Mouse (Mus musculus) frontal cortex, postnatal 14 days (tissue): Measurements from ENCODE around the gene Fank1.
"Not testable (repeated sequence)": the region's sequence is repeated elsewhere in the genome, so short reads cannot be mapped to it uniquely, and the experiment has no call there.

Experiments
- DNase-seq, 2 experiments: peaks; one replicate each; pipeline ENCODE4 v3.0.0; 2022; ENCODE audit warnings: low spot score in 2 of 2

Gene Fank1

DNA sequence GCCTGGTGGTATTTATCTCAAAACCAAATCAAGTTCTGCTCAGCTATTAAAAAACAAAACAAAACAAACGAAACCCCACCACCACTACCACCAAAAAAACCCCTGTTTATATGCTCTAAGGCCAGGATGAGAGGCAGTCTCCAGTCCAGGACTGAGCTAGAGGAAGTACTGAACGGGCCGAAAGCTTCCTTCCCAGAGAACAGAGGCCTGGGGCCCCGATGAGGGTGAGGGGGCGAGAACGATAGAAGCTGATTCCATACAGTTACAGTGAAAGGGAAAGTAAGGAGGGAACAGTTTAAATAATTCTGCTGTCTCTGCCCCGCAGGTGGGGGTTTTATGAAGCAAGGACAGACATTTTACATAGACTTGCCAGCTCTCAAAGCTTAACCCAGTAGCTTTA lies 52.9 kb downstream of the Fank1 start:
- DNase-seq = no peak

DNA sequence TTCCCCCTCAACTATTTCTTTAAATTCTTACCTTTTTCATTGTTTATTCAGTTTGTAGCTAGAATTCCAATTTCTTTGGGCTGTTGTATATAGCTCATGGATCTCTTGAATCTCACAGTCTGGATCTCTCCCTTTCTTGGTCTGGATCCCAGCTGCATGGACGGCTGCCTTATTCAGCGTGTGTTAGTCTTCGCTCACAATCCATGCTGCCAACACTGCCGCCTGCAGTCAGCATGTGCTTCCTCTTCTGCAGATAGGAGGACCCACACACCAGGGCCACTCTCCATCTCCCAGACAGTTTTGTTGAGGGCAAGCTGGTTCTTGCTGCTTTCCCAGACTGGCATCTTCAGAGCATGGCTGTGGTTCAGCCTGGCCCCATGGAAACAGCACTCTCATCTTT lies 62.9 kb downstream of the Fank1 start:
- DNase-seq = peak; percentile 11 to 16

DNA sequence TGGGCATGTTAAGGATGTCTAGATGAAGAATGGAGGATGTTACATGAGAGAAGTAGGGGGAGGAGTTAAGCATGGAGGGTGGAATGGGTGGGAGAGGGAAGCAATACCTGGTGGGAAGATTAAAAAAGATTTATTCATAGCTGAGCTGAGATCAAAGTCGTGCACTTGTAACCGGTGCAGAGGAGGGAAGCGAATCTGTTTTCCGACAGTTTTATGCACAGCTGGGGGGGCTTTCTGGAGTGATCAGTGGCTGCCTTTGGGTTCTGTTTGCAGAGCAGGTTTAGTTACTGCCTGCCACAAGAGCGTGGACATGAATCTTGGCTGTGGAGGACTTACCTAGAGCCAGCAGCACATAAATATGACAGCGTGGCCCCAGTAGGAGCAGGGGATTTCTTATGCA lies 65.4 kb downstream of the Fank1 start:
- no peak for DNase-seq

DNA sequence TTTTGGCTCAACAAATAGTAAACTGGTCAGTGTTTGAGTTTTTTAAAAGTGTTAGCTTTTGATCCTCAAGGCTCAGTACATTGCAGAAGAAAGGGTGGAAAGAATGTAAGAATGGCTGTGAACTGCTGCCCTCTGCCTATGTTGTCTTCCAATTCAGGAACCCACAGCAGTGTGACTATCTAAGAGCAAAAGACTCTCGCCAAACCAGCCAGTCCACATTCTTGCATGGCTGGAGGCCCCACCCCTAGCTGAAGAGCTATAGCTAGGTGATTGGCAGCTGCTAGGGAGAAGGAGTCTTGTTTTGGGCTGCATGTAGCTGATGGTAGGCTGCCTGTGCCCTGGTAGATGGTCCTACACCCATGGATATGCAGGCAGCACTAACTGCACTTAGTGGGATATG lies 70.5 kb downstream of the Fank1 start:
- DNase-seq = no peak

DNA sequence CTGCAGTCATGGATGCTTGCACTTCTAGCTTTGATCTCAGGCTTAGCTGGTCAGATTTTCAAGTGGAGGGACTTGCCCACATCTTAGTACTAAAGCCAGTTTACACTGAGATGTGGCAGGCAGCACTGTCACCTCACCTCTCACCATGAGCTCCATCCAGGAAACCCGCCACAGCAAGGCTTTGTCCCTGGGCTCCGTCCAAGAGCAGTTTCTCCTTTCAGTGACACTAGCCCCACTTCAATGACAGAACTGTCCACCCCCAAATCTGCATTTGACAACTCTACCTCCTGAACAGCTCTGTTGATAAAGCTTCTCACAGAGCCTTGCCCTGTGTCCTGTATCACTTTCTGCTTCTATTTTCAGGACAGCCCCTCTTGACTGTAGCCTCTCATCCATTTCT lies 71.5 kb downstream of the Fank1 start:
- no peak for DNase-seq

DNA sequence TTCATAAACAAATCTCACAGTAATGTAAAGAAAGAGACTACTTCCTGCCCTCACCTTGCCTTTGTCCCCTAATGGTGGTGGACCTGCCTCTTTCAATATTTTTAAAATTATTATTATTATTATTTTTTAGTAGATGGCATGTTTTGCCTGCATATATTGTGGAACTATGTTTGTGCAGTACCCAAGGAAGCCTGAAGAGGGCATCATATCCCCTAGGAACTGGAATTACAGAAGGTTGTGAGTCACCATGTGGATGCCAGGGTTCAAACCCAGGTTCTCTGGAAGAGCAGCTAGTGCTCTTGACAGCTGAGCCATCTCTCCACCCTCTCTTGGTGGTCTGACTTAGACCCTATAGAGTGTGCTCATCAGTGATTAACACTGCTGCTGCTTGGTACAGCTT lies 74.1 kb downstream of the Fank1 start:
- DNase-seq = no peak

DNA sequence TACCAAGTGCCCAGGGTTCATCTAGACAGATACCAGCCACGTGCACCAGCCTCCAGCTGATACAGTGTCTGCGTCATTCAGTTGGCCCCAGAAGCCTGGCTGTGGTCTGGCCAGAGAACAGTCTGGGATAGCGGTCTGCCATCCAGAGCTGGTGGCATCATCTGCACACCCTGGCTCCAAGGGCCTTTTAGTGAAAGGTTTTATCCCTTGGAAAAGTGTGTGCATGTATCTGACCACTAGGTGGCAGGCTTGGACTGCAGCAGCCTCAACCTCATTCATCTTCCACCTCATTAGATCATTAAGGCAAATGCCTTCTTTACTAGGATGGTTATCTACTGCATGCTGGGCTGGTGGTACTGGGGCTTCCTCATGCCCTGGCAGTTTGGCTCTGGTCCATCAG lies 79.6 kb downstream of the Fank1 start:
- DNase-seq = peak; percentile 66 to 81

DNA sequence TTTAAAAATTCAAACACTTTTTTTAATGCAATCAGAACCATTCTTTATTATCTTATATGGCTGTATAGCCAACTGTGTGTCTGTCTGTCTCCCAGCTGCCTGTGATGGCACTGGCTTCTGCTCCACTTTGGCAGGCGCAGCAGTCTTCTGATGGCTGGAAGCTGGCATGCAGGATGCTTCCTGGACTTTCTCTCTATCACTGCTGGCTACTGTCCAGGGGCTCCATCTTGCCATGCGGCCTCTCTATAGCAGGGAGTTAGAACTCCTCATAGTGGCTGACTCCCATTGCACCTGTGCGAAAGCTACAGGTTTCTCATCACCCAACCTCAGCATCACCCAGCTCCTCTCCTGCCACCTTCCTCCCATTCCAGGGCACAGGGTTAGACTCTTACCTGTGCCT lies 81.8 kb downstream of the Fank1 start:
- no peak for DNase-seq

DNA sequence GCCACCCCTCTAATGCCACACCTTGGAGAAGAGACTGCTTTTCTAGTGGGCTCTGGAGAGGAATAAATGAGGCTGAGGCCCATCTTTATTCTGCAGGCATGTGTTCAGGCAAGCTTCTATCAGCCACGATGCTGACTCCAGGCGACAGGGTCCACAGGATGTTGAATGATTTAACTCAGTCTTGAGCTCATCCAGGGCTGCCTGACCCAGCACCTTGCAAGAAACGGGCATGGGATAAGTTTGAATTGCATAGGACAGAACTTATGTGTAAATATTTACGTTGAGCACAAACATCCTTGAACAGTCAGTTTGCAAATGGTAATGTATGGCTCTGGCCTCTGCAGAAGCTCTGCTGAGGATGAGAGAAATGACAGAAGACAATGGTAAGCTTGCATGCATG lies 82.9 kb downstream of the Fank1 start:
- DNase-seq = no peak

DNA sequence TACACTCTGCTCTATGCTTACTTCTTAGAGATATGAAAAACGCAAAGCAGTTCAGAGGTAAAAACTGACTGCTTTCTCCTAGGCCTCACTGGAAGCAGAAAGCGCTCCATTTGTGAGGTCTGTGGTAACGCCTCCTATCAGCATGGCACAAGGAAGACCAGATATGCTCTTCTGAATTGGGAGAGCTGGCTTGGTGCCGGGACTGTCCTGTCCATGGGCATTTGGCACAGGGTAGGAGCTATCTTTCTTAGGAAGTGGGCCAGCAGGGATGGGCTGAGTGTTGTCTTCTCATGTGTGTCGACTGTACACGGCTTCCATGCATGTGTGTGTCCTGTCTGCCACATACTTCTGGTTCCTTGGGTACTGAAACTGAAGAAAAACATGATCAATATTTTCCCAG lies 85.6 kb downstream of the Fank1 start:
- no peak for DNase-seq

DNA sequence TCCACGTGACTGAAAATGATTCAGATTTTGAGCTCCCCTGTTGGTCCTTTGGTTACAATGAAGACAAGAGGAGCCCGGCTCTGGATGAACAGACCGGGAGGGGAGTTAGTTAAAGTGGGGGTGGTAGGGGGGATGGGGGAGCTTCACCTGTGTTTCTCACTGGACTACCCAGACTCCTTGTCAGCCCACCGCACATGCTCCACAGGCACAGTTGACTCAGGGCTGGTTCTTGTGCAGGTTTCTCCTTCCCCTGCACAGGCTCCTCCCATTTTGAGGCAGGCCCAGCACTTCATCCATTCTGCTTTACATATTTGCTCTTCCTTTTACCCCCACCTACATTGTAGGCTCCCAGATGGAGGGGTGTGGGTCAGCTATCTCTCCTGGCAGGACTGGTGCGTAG lies 86.1 kb downstream of the Fank1 start:
- DNase-seq = no peak

DNA sequence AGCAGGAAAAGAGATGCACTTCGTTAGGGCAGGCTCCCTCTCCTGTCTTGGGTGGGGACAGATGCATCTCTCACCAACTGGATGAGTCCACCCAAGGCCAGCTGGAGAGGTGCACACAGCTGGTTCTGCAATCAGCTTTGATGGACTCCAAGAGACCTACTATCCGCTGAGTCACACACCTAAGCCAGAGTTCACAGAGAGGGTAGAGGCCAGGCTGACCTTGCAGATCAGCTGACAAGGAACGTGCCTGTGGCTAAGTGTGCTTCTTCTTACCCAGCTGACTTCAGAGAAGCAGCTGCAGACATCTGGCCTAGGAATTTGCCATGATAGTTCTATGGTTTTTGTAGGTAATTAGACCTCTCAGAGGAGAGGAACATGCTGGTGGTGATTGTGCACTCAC lies 86.5 kb downstream of the Fank1 start:
- DNase-seq = no peak

DNA sequence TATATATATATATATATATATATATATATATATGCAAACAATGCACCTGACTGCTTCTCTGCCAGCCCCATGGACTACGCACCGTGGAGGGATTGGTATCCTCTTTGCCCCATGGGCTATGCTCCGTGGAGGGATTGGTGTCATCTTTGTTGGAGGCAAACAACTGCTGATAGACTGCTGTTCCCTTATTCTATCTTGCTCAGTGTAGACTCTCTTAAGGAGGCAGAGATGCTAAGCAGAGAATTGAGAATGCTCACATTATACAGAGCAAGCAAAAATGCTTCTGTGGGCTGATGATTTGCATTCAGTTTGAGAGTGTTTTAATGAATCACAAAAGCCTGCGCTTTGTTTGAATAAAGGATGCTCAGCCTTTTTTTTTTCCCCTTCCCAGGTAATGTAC lies 87.0 kb downstream of the Fank1 start:
- no peak for DNase-seq

DNA sequence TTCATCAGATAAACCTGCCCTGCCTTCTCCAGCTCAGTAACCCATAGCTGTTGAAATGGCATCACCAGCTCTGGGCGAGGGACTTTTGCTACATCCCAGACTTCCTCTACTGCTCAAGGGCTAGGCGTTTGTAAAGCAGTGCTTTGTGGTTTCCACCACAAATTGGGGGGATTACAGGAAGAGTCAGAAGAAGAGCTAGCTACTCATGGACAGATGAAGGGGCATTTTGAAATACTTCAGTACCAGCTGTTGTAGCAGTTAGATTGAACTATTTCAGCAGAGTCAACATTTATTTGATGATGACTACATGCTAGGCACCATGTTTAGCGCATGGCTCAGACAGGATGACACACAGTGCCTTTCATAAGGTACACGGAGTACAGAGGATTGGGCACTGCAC lies 93.6 kb downstream of the Fank1 start:
- DNase-seq = no peak

DNA sequence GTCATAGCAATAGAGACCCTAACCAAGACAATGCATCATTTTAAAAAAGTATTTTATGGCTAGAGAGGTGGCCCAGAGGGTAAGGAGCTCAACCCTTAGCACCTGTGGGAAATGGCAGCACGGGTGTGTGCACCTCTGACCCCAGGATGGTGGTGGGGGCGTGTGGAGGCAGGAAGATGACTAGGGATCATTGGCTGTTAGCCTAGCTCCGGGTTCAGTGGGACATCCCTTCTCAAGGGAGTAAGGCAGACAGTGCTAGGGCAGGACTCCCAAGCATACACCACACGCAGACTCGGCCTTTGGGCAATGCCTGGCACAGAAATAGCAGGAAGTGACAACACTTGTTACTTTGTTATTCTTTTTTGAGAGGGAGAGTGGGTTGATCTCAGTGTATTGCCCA lies 96.0 kb downstream of the Fank1 start:
- DNase-seq = no peak

DNA sequence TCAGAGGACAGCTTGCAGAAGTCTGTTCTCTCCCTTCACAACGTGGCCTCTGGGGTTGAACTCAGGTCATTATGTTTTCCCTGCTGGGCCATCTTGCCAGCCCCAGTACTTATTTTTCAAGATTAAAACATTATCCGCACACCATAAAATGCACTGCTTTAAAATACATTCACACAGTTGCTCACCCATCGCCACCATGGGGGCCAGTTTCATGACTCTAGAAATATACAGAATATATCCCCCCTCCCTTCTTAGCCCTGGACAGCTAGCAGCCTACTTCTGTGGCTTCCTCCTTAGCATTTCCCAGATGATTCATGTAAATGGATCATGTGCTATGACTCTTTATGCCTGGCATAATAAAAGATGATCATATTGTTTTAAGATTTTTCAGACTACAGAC lies 99.5 kb downstream of the Fank1 start:
- DNase-seq = no peak

DNA sequence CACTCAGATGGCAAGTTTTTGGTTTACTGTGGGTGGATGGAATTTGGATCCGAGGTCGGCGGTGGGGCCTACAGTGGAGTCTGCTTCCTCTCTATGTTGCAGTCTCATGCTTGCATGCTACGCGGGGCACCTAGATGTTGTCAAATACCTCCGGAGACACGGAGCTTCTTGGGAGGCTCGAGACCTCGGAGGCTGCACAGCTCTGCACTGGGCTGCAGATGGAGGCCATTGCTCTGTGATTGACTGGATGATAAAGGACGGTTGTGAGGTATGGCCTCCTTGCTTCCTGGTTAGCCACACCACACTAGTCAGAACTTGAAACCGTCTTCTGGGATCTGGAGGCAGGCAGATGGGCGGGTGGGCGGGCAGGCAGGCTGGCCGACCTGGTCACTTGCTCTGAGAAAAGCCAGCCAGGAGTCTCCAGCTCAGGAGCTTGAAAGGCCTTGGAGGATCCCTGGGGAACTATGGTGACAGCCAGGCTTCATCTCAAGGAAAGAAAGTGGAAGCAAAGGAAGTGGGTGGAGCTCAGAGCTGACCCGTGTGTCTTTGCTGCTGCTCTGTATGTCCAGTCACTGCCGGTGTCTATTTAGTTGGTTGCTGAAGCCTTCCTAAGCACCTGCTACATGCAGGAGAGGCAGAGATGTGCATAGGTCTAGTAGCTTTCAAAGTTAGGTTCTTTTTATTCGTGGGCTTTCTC lies 100.1 kb downstream of the Fank1 start:
- DNase-seq = no peak

DNA sequence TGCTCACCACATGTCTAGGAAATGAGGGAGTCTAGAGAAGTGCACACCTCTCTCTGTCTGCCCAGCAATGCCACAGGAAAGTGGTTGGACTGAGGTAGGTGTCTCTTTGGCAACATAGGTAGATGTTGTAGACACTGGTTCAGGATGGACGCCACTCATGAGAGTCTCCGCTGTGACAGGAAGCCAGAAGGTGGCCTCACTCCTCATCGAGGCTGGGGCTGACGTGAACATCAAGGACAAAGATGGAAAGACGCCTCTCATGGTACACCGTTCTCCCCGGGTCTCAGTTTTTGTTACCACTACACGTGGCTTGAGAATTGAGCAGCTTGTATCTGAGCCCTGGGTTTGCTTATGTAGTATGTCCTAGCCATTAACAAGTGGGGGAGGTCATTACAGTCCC lies 103.1 kb downstream of the Fank1 start:
- no peak for DNase-seq

DNA sequence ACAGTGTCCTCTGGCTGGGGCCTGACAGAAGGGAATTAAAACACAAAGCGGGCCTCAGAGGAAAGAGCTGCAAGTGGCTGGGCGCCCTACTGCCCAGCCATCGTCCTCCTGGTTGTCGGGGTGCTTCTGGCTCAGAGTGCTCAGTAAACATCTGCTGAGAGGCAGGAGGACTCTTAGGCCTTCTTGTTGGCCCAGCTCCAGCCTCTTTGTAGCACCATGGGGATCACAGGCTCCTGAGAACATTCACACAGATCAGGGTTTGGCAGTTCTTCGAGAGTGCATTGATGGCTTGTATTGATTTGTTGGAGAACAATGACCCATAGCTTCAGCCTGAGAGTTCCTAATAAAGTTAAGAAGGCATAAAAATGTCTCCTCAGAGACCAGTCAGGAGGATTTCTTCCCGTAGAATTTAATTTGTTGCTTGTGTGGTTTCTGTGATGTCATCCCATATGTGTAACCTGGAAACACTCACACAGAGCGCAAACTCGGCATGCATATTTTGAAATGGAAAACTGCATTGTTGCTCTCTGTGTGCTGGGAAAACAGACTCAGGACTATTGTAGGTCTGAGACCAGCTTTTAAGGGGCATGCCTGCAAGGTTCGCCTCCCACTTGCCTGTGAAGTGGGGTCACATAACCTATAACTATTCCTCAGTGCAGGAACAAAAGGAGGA lies 108.2 kb downstream of the Fank1 start:
- not testable (repeated sequence) for DNase-seq

DNA sequence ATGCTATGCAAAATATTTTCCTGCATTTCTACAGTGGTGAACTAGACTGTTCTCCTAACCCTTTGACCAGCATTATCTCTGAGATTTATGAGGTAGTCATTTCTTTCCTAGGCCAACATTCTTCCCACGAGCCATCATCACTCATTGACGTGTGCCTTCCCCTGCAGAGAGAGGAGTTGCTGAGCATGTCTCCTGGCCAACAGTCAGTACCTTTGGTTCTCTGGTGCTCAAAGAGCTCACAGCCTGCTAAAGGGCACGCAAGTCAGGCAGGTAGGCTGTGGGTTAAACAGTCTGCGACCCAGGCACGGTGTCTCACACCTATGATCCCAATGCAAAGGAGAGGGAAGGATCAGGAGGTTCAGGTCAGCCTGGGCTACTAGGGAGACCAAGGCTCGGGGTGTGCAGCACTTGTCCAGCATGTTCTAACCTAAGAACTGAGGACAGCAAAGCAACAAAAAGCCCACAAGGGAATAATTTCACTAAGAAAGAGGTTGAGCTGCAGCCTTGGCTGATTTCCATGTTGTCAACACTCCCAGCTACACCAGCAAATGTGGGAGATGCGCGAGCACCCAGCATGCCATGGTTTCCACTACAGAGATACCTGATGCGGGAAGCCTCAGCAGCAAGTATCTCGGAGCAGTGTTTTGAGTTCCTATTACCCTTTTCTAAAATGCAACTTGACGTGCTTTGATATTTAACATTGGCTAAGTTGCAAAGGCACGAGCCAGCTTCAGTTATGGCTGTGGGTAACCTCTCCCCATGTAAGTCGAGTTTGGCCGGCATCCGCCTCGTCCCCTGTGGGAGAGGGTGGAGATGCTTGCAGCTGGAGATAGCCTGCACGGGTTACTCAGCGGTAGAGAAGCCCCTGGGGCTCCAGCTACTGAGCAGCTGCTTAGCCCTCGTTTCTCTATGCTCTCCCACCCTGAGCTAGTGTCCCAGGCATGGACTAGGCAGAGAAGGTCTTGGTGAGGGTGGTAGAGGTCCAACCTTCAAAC lies 112.6 kb downstream of the Fank1 start:
- DNase-seq = no peak

DNA sequence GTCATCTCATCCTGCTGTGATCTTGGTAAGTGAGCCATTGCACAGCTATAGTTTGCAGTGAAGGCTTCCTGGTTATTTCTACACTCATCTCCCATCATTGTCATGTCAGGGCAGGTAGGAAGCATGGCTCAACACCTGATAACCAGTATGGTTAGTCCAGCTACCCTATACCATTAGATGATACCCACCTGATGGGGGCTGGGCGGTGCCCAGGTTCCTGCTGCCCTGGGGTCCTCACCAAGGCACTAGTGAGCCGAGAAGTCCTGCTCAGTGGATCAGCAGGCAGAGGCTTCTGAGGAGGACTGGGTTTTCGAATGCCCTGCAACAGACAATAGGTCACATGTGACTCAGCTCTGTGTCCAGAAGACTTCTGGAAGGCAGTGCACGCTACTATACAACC lies 113.3 kb downstream of the Fank1 start:
- no peak for DNase-seq

DNA sequence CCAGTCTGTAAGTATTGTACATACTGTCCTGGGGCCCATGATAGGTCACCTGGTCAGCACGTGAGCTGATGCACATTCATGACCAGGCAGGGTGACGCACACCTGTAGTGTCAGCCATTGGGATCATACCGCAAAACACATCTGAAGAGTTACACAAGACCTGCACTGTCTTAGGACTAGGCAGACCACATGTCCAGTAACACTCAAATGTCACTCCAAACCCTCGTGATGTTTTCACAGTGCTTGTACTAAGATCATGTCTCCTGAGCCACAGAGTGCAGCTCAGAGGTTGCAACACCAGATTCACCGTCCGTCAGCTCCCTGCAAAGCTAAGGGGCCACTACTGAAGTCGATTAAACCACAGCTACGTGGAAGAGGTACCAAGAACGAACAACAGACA lies 114.6 kb downstream of the Fank1 start:
- DNase-seq = no peak

DNA sequence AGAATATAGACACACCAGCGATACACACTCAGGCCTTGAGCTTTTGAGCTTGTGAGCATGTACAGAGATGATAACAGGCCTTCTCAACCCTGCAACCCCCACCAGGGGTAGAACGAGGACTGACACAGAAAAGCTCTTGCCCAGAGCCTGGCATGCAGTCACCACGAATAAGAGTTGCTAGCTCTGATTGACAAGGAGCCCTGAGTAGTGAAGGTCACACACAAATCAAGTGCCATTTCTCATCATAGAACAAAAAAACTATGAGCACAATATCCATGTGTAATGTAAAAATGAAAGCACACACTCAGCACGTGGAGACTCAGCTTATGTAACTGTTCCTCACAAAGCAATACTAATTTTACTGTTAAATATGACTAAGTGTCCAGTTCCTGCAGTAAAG lies 115.1 kb downstream of the Fank1 start:
- no peak for DNase-seq
